Mouse (Mus musculus): Measurements from ENCODE around the gene Sertad4.
A peak's percentile ranks its signal among the peaks of the same experiment; 100 is the strongest.

DNA sequence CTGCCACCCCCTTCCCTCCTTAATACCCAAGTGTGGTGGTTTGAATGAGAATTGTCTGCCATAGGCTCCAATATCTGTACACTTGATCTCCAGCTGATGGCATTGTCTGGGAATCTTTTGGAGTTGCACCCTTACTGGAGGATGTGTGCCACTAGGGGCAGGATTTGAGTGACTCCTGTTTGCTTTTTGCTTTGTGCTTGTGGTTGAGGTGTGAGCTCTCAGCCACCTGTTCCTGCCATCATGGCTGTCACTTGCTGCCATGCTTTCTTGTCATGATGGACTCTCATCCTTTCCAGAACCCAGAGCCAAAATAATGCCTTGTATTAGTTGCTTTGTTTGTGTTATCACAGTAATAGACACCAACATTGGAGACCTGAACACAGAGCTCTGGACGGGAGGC is 14.2 kb upstream of the Sertad4 start:
- peak; percentile 30 for TF ChIP-seq CTCF (conservative IDR thresholded peaks at IDR 0.05; ENCODE audit: low read length)
- no peak for TF ChIP-seq NANOG (IDR thresholded peaks at IDR 0.05; ENCODE audit: borderline replicate concordance, low read length)
